Mouse (Mus musculus): ENCODE results near the gene Aldh1a2. TPM values are rescaled to one million over a fixed set of nuclear protein-coding genes. Genes with fewer than 3 reads are reported as not detected.

The Aldh1a2 gene
- polyA plus RNA-seq, 1 experiment from 2014 or later = 11.1 TPM

DNA sequence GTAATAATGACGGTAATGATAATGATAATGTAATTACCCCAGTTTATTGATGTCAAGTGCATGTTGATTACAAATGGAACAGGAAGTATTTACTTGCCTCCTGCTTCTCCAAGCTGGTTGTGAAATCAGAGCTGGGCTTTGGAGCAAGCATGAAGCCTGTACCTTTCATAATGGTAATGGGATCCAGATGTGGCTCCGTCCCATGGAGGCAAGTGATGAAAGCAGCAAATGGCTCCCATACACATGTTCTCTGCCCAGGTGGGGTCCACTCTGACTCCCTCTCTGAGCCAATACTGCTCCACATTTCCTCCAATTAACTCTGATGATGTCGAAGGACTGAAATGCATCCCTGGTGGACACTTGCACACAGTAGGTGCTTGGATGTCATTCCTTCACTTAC lies 121.8 kb downstream of the Aldh1a2 start:
- Histone ChIP-seq H3K27me3 (peaks cover 3% of the 10 kb centered on the region; the same call in 1 of the 2 replicates), H3K4me1 (peaks cover 10% of the 10 kb centered on the region; the same call in 1 of the 2 replicates), H3K9me3 (no peaks in the 10 kb centered on the region), H3K36me3 (no peaks in the 10 kb centered on the region), H3K4me2 (no peak overlapping the region), H3K27ac (no peak overlapping the region), H3K9ac (no peak overlapping the region), H3K4me3 (no peak overlapping the region)
- 30% methylated on average over 3 of the region's 3 CpGs for WGBS
- no peak for ATAC-seq (ENCODE audit: insufficient number of reproducible peaks, low FRiP score, low TSS enrichment, low read depth)

DNA sequence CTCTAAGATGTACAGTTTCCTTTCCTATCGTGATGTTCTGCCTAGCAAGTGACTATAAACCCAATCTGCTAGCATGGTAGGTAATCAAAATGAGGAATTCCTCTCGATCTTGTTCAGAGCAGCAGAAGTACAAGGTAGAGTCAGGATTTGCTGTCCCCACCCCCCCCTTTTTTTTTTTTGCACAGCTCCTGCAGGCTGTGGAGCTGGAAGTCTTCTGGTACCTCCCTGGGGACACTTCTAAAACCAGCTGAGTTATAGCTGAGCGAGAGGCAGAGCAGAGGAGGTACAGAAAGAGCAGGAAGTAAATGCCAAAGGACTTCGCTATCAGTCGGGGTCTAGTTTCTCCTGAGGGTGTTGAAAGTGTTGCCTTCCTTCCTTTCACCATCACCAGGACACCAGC lies 124.5 kb downstream of the Aldh1a2 start:
- Histone ChIP-seq H3K27me3 (0 out of 2 replicates have a peak, but pooled peaks cover 3% of the 10 kb centered on the region), H3K4me2 (no peak overlapping the region), H3K4me3 (no peak overlapping the region), H3K27ac (no peak overlapping the region), H3K4me1 (peaks cover 13% of the 10 kb centered on the region; the same call in 1 of the 2 replicates), H3K9ac (no peak overlapping the region), H3K36me3 (no peaks in the 10 kb centered on the region), H3K9me3 (no peaks in the 10 kb centered on the region)
- no peak for ATAC-seq (ENCODE audit: insufficient number of reproducible peaks, low FRiP score, low TSS enrichment, low read depth)
- WGBS = 38% methylated on average over 5 of the region's 5 CpGs

Other genes starting within 250 kb of the Aldh1a2 start
- 0.50 and 1.2 TPM in 2 replicates for gene Aqp9, start 47.1 kb upstream of the Aldh1a2 start, polyA plus RNA-seq (2015; fragmentation: Nextera tagmentation; extraction: Ambion mirVana)

Measured in limb, embryonic 15.5 days (tissue).